Mouse (Mus musculus) gastrocnemius, postnatal 25 days (tissue): ENCODE measurements around the gene Mrpl11. TPM values are rescaled to one million over a fixed set of nuclear protein-coding genes. Genes with fewer than 3 reads are reported as not detected.
A peak's percentile ranks its signal among the peaks of the same experiment; 100 is the strongest.
"Not testable (repeated sequence)": the region's sequence is repeated elsewhere in the genome, so short reads cannot be mapped to it uniquely, and the experiment has no call there.

Experiments used
- DNase-seq: peaks from one replicate; pipeline ENCODE4 v3.0.0; 2022
- long read RNA-seq, 2 experiments: library from polyadenylated mRNA; stranded (forward); transcript quantifications; one replicate each; pipeline ENCODE4 v2.0.0; 2021
- total RNA-seq, 2 experiments: library from RNA; stranded (reverse); gene quantifications; 1 replicate in 1 of 2; 2 replicates in 1 of 2; pipeline ENCODE4 v1.2.3; 2021

Mrpl11 gene
- 10 to 100 TPM; 57.6 to 59.6 TPM for total RNA-seq
- long read RNA-seq, experiment 1, transcript Mrpl11-201 (5 exons, 3,045 nt): major isoform, 99 of 106 reads
- long read RNA-seq, experiment 1, partial matches to known transcripts: 3 of 106 reads
- long read RNA-seq, experiment 1, other reads (novel, unspliced or antisense): 2 of 106 reads
- long read RNA-seq, experiment 2, transcript Mrpl11-201 (5 exons, 3,045 nt): major isoform, 78 of 86 reads
- long read RNA-seq, experiment 2, partial matches to known transcripts: 3 of 86 reads
- long read RNA-seq, experiment 2, other reads (novel, unspliced or antisense): 3 of 86 reads

- DNase-seq: peak; percentile 80
Observed at GRCm38 (mm10) chr19:4961928-4962601, at the start of gene Mrpl11. Mrpl11 (plus strand) TSS chr19:4962147.

GRCm38 (mm10) chr19:4915924-4916603 is 45.9 kb upstream of the Mrpl11 start:
- no peak for DNase-seq

GRCm38 (mm10) chr19:4916827-4917226 is 45.1 kb upstream of the Mrpl11 start:
- DNase-seq: no peak

GRCm38 (mm10) chr19:4919652-4920051 is 42.3 kb upstream of the Mrpl11 start:
- DNase-seq: no peak

- DNase-seq: no peak
Observed at GRCm38 (mm10) chr19:4925121-4925860, 36.7 kb upstream of the Mrpl11 start.

GRCm38 (mm10) chr19:4927904-4928531 is 33.9 kb upstream of the Mrpl11 start, which contains the start of gene Dpp3:
Dpp3 (minus strand) TSS chr19:4928287.
- peak; percentile 98 for DNase-seq

DNA sequence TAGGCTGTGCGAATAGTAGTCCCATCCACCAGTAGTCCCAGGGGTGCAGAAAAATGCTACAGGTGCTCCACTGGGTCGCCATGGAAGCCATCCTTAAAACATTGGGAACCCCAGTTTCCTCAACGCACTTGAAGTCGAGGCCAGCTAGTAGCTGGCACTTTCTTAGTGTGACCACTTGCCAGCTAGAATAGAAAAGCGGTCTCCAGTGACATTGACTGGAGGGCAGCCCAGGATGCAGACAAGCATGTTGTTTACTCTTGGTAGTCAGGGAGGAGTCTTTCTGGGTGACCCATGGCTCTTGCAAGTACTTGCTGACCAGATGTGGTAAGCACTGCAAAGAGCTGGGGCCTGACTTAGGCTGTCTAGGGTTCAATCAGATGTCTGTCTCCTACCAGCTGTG is 33.2 kb upstream of the Mrpl11 start:
- peak; percentile 64 for DNase-seq

GRCm38 (mm10) chr19:4936896-4937295 is 25.1 kb upstream of the Mrpl11 start:
- DNase-seq: no peak

DNA sequence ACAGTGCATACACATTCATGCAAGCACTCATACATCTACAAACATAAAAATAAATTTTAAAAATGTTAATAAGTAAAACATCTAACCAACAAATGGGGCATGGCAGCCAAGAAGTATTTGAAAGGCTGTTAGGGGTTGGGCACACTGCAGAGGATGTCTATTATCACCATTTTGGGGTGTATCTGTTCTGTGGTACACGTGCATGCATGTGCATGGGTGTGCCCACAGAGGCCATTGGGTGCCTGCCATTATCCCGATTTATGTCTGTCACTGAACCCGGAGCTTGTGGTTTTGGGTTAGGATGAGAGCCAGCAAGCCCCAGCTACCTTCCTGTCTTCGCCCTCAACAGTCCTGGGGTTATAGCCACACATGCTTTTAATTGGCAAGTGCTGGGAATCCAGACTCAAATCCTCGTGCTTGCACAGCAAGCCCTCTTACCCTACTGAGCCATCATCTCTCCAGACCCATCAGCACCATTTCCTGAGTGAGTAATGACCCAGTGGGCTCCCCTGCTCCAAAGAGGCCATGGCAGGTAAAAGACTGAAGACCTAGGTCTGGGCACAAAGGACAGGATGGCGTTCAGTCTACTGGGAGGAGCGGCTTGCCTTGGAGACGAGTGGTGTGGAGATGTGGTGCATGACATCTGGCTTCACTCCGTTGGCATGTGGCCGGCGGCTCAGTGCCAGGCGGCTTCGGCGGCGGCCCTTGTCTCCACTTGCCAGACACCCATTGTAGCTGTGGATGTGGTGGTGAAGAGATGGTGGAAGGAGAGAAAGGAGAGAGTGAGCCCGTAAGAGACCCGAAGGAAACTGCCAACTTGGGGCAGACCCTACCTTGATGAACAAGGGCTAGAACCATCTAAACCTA is 24.3 kb upstream of the Mrpl11 start:
- DNase-seq: no peak

DNA sequence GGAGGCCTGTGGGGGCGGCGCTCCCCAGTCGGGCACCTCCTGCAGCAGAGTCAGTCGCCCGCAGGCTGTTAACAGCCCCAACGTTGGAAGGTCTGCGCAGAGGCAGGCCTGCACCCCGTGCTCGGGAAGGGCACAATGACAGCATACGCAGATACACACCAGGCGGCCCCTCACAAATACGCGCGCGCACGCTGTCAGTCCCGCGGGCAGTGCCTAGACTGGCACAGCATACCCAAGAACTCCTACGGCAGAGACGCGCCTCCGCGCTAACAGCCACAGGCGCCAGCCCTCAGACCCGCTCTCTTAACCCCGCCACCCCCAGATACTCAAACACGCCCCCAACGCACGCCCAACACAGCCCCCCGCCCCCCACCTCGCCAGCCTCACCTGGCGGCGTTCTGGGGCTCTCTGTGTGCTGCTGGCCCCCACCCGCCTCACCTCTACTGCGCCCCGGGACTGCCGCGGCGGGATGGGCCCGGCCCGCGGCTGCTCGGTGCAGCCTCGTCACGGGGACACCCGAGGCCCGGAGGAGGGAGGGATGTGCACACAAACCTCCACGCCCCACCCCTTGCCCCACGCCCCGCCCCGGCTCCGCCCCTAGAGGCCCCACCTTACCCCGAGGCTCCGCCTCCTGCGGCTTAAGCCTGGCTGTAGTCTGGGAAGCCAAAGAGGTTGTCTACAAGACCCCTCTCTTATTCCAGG is 19.2 kb upstream of the Mrpl11 start, which contains the start of gene Peli3:
Gene Peli3 (minus strand): TSS at position 577 of the 702 bp plus-strand sequence.
- DNase-seq: peak; percentile 86

DNA sequence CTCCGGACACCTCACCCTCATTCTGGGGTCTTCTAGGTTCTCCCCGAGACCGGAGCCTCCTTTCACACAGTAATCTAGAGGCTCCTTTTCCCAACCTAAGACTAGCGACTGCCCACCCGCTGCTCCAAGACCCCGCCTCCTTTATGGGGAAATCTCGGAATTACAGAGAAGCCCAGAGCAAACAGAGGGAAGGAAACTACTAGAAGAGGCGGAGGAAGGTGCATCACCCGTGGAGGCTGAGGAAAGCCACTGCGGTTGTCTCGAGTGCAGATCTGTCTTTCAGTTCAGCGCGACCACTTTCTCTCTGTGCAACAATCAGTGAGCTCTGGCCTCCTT is 18.7 kb upstream of the Mrpl11 start:
- DNase-seq: no peak

- DNase-seq: no peak
Observed at GRCm38 (mm10) chr19:4945540-4945939, 16.4 kb upstream of the Mrpl11 start.

DNA sequence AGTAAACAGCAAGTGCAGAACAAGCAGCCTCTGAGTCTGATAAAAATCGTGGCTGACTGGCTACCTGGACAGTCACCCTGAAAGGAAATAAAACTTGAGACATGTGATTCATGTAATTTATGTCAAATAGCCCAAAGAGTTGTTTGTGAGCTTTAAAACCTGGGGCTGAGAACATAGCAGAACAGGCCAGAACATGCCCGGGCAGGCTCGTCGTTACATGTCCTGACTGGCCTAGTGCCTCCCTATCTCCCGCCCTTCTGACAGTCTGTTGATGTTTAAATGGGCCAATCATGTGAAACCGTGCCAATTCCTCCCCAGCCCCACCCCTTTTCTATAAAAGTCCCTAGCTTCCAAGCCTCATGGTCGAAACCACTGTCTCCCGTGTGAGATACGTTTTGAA is 13.3 kb upstream of the Mrpl11 start:
- not testable (repeated sequence) for DNase-seq

- DNase-seq: no peak
Observed at GRCm38 (mm10) chr19:4968236-4968635, 6.3 kb downstream of the Mrpl11 start.

- DNase-seq: no peak
Observed at GRCm38 (mm10) chr19:4981767-4982166, 19.8 kb downstream of the Mrpl11 start.

DNA sequence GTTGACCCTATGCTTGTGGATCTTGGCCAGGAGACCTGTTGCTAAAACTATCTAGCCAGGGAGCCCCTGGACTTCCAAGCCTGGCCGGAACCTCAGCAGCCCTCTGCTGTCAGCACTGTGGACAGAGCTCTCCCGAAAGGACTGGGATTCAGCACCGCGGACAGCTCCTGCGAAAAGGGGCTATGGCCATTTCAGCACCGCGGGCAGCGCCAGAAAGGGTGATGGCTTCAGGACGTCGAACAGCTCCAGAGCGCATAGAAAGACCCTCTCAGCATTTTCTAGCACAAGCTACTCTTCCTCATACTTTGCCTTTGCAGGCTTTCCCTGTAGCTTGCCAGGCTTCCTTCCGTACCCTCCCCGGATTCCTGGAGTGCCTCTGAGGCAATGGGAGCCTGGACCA is 27.1 kb downstream of the Mrpl11 start:
- peak; percentile 76 for DNase-seq

DNA sequence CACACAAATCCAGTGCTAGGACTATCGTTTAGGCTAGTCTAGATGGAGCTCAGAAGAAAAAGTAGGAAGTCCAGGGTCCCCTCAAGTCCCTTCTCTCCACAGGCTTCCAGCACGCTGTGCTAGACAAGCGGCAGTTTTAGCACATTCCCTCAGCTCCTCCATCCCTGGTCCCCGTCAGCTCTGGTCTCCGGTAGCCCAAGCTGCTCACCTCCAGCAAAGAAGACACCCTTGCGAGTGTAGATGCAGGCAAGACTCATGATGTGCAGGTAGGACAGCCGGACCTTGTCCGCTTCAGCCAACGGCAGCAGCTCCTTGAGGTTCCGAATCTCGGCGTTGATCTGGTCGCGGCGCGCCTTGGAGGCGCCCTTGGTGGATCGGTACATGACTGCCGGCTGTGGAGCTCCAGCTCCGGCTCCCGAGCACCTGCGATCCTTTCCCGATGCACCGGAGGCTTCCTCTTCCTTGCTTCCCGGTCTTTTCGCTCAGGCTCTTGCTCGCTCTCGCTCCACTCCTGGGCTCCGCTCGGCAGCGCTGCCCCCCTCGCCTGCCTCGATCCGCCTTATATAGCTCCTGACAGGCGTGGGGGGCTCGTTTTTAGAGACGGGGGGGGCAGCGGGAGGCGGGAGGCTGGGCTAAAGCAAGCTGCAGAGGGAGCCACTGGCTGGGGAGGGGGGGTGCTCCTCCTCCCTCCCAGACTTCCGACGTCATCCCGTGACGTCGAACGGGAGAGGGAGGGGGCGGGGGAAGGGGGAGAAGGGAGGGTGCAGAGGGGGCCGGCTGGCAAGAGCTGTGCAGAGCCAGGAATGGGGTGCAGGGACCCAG is 27.7 kb downstream of the Mrpl11 start:
- no peak for DNase-seq

GRCm38 (mm10) chr19:4990256-4990625 is 28.3 kb downstream of the Mrpl11 start, which contains the start of gene Npas4:
Npas4 (minus strand) TSS chr19:4990316.
- DNase-seq: no peak

DNA sequence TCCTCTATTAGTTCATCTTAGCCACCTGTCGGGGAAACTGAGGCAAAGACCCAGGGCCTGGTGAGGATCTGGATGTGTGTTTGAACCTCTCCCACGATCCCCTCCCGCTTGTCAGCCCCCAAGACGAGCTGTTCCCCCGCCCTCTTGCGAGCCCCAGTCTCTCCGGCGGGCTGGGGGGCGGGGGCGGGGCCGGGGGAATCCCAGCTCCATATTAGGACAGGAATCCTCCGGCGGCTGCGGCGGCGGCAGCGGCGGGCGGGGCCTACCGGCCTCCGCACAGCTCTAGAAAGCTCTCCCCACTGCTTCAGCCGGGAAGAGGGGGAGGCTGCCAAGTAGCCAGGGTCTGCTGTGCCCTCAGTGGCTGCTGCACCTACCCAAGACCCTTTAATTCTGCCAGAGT is 28.8 kb downstream of the Mrpl11 start:
- no peak for DNase-seq
